Mouse (Mus musculus) midbrain, embryonic 13.5 days (tissue): ENCODE results near the gene Caln1. TPM values are rescaled to one million over a fixed set of nuclear protein-coding genes. Genes with fewer than 3 reads are reported as not detected.
A peak's percentile ranks its signal among the peaks of the same experiment; 100 is the strongest.

Experiments used
- ATAC-seq: fragments of 200-750 bp; cut with Nextera tagmentation; 2 replicates; pipeline ENCODE4 v1.8.0; 2017; ENCODE audit warnings: mild to moderate bottlenecking, moderate TSS enrichment, moderate library complexity
- H3K27ac ChIP-seq: fragments of 300-500 bp; sonication (generic); 2 replicates; pipeline ENCODE4 v1.5.1; 2015; ENCODE audit warnings: inconsistent platforms, mild to moderate bottlenecking, moderate library complexity
- H3K27me3 ChIP-seq: fragments of 300-500 bp; sonication (generic); 2 replicates; pipeline ENCODE4 v1.6.1; 2015; ENCODE audit warnings: mild to moderate bottlenecking, inconsistent platforms
- H3K36me3 ChIP-seq: fragments of 300-500 bp; sonication (generic); 2 replicates; pipeline ENCODE4 v1.6.1; 2015; ENCODE audit warnings: mild to moderate bottlenecking, inconsistent platforms
- H3K4me1 ChIP-seq: fragments of 300-500 bp; sonication (generic); replicated peaks from 2 replicates; pipeline ENCODE4 v1.6.1; 2015; ENCODE audit warnings: inconsistent platforms
- H3K4me2 ChIP-seq: fragments of 300-500 bp; sonication (generic); replicated peaks from 2 replicates; pipeline ENCODE4 v1.6.1; 2015; ENCODE audit warnings: moderate library complexity, mild to moderate bottlenecking, inconsistent platforms
- H3K4me3 ChIP-seq: fragments of 300-500 bp; sonication (generic); replicated peaks from 2 replicates; pipeline ENCODE4 v1.5.1; 2015; ENCODE audit warnings: mild to moderate bottlenecking, inconsistent platforms
- H3K9ac ChIP-seq: fragments of 300-500 bp; sonication (generic); replicated peaks from 2 replicates; pipeline ENCODE4 v1.6.1; 2015; ENCODE audit warnings: mild to moderate bottlenecking, inconsistent platforms
- H3K9me3 ChIP-seq: fragments of 300-500 bp; sonication (generic); 2 replicates; pipeline ENCODE4 v1.6.1; 2016; ENCODE audit warnings: mild to moderate bottlenecking, inconsistent platforms
- WGBS: fragments of 180-500 bp; shearing (Covaris S2); methylation state at CpG from one replicate; pipeline ENCODE4 v1.1.7; 2015; 5-methylcytosine and 5-hydroxymethylcytosine counted together
- polyA plus RNA-seq: library from polyadenylated mRNA; unstranded; fragments of >200 nt; fragmentation: Nextera tagmentation; extraction: Ambion mirVana; gene quantifications from 2 replicates; pipeline ENCODE4 v1.2.1, GENCODE M21; 2015

Gene Caln1
- polyA plus RNA-seq, result 4.2 and 4.6 TPM in 2 replicates

GRCm38 (mm10) chr5:130369237-130369636, at the start of gene Caln1:
Caln1 (plus strand) TSS chr5:130369455.
- Histone ChIP-seq H3K4me1 (no peaks in the 10 kb centered on the region), H3K4me3 (no peak within 1 kb of the TSS), H3K4me2 (no peak within 1 kb of the TSS), H3K27me3 (no peaks in the 10 kb centered on the region), H3K9ac (no peak within 1 kb of the TSS), H3K9me3 (no peaks in the 10 kb centered on the region), H3K27ac (no peak within 1 kb of the TSS), H3K36me3 (no peaks in the 10 kb centered on the region)
- WGBS, result 85% methylated on average over 11 of the region's 11 CpGs
- no peak for ATAC-seq

- H3K4me2 ChIP-seq, result no peak overlapping the region
- ATAC-seq, result no peak
- no peaks in the 10 kb centered on the region for H3K4me1 ChIP-seq
- WGBS, result 94% methylated on average over 5 of the region's 5 CpGs
- peaks cover 6% of the 10 kb centered on the region; the same call in 1 of the 2 replicates for H3K9me3 ChIP-seq
- H3K27ac ChIP-seq, result no peak overlapping the region
- peaks cover 12% of the 10 kb centered on the region for H3K36me3 ChIP-seq
- no peak overlapping the region for H3K9ac ChIP-seq
- H3K4me3 ChIP-seq, result no peak overlapping the region
- no peaks in the 10 kb centered on the region for H3K27me3 ChIP-seq
Measured at GRCm38 (mm10) chr5:130319783-130320182, 49.5 kb upstream of the Caln1 start.

GRCm38 (mm10) chr5:130320485-130320884, 48.8 kb upstream of the Caln1 start:
- H3K27ac ChIP-seq, result no peak overlapping the region
- peaks cover 16% of the 10 kb centered on the region for H3K36me3 ChIP-seq
- no peaks in the 10 kb centered on the region for H3K27me3 ChIP-seq
- H3K4me2 ChIP-seq, result no peak overlapping the region
- H3K4me3 ChIP-seq, result no peak overlapping the region
- H3K9ac ChIP-seq, result no peak overlapping the region
- no peaks in the 10 kb centered on the region for H3K4me1 ChIP-seq
- peaks cover 6% of the 10 kb centered on the region; the same call in 1 of the 2 replicates for H3K9me3 ChIP-seq
- no peak for ATAC-seq
- 91% methylated on average over 3 of the region's 3 CpGs for WGBS

- no peak overlapping the region for H3K27ac ChIP-seq
- ATAC-seq, result no peak
- no peaks in the 10 kb centered on the region for H3K27me3 ChIP-seq
- H3K4me3 ChIP-seq, result no peak overlapping the region
- H3K4me1 ChIP-seq, result no peaks in the 10 kb centered on the region
- H3K36me3 ChIP-seq, result peaks cover 32% of the 10 kb centered on the region
- 99% methylated on average over 8 of the region's 8 CpGs for WGBS
- H3K4me2 ChIP-seq, result no peak overlapping the region
- peaks cover 6% of the 10 kb centered on the region; the same call in 1 of the 2 replicates for H3K9me3 ChIP-seq
- H3K9ac ChIP-seq, result no peak overlapping the region
Measured at GRCm38 (mm10) chr5:130325486-130325885, 43.8 kb upstream of the Caln1 start.

GRCm38 (mm10) chr5:130327615-130328263, 41.5 kb upstream of the Caln1 start:
- ATAC-seq, result no peak
- H3K27ac ChIP-seq, result no peak overlapping the region
- H3K9me3 ChIP-seq, result peaks cover 6% of the 10 kb centered on the region; the same call in 1 of the 2 replicates
- H3K9ac ChIP-seq, result no peak overlapping the region
- H3K4me1 ChIP-seq, result 0 out of 2 replicates have a peak, but pooled peaks cover 2% of the 10 kb centered on the region
- no peak overlapping the region for H3K4me2 ChIP-seq
- peaks cover 32% of the 10 kb centered on the region for H3K36me3 ChIP-seq
- no peak overlapping the region for H3K4me3 ChIP-seq
- 84% methylated on average over 6 of the region's 6 CpGs for WGBS
- H3K27me3 ChIP-seq, result no peaks in the 10 kb centered on the region

GRCm38 (mm10) chr5:130328366-130328765, 40.9 kb upstream of the Caln1 start:
- Histone ChIP-seq H3K4me2 (no peak overlapping the region), H3K27ac (no peak overlapping the region), H3K36me3 (peaks cover 32% of the 10 kb centered on the region), H3K4me1 (0 out of 2 replicates have a peak, but pooled peaks cover 3% of the 10 kb centered on the region), H3K27me3 (no peaks in the 10 kb centered on the region), H3K4me3 (no peak overlapping the region), H3K9ac (no peak overlapping the region), H3K9me3 (peaks cover 6% of the 10 kb centered on the region; the same call in 1 of the 2 replicates)
- ATAC-seq, result no peak
- 83% methylated on average over 9 of the region's 9 CpGs for WGBS

- Histone ChIP-seq H3K27ac (no peak overlapping the region), H3K9me3 (no peaks in the 10 kb centered on the region), H3K36me3 (peaks cover 28% of the 10 kb centered on the region), H3K4me3 (no peak overlapping the region), H3K4me2 (no peak overlapping the region), H3K4me1 (0 out of 2 replicates have a peak, but pooled peaks cover 7% of the 10 kb centered on the region), H3K27me3 (no peaks in the 10 kb centered on the region), H3K9ac (no peak overlapping the region)
- WGBS, result 95% methylated on average over 2 of the region's 2 CpGs
- ATAC-seq, result no peak
Measured at GRCm38 (mm10) chr5:130329889-130330288, 39.4 kb upstream of the Caln1 start.

GRCm38 (mm10) chr5:130330801-130331200, 38.5 kb upstream of the Caln1 start:
- 92% methylated on average over 4 of the region's 4 CpGs for WGBS
- no peak overlapping the region for H3K27ac ChIP-seq
- no peaks in the 10 kb centered on the region for H3K27me3 ChIP-seq
- H3K4me1 ChIP-seq, result 0 out of 2 replicates have a peak, but pooled peaks cover 7% of the 10 kb centered on the region
- H3K36me3 ChIP-seq, result peaks cover 28% of the 10 kb centered on the region
- H3K4me2 ChIP-seq, result no peak overlapping the region
- ATAC-seq, result no peak
- no peak overlapping the region for H3K4me3 ChIP-seq
- H3K9ac ChIP-seq, result no peak overlapping the region
- 0 out of 2 replicates have a peak, but pooled peaks cover 4% of the 10 kb centered on the region for H3K9me3 ChIP-seq

- H3K4me2 ChIP-seq, result no peak overlapping the region
- H3K36me3 ChIP-seq, result peaks cover 29% of the 10 kb centered on the region
- H3K4me3 ChIP-seq, result no peak overlapping the region
- no peak overlapping the region for H3K9ac ChIP-seq
- ATAC-seq, result no peak
- 62% methylated on average over 4 of the region's 4 CpGs for WGBS
- 0 out of 2 replicates have a peak overlapping the region, but pooled peaks have one; percentile 30 for H3K27ac ChIP-seq
- no peaks in the 10 kb centered on the region for H3K27me3 ChIP-seq
- H3K4me1 ChIP-seq, result 0 out of 2 replicates have a peak, but pooled peaks cover 7% of the 10 kb centered on the region
- H3K9me3 ChIP-seq, result 0 out of 2 replicates have a peak, but pooled peaks cover 4% of the 10 kb centered on the region
Measured at GRCm38 (mm10) chr5:130331206-130331605, 38.0 kb upstream of the Caln1 start.

GRCm38 (mm10) chr5:130333566-130333965, 35.7 kb upstream of the Caln1 start:
- Histone ChIP-seq H3K4me2 (no peak overlapping the region), H3K4me1 (0 out of 2 replicates have a peak, but pooled peaks cover 7% of the 10 kb centered on the region), H3K27ac (no peak overlapping the region), H3K27me3 (no peaks in the 10 kb centered on the region), H3K4me3 (no peak overlapping the region), H3K9ac (no peak overlapping the region), H3K36me3 (peaks cover 37% of the 10 kb centered on the region), H3K9me3 (0 out of 2 replicates have a peak, but pooled peaks cover 4% of the 10 kb centered on the region)
- 88% methylated on average over 7 of the region's 7 CpGs for WGBS
- ATAC-seq, result no peak

GRCm38 (mm10) chr5:130333971-130334370, 35.3 kb upstream of the Caln1 start:
- Histone ChIP-seq H3K9ac (no peak overlapping the region), H3K27me3 (no peaks in the 10 kb centered on the region), H3K9me3 (0 out of 2 replicates have a peak, but pooled peaks cover 4% of the 10 kb centered on the region), H3K4me3 (no peak overlapping the region), H3K27ac (no peak overlapping the region), H3K4me1 (0 out of 2 replicates have a peak, but pooled peaks cover 7% of the 10 kb centered on the region), H3K36me3 (peaks cover 34% of the 10 kb centered on the region), H3K4me2 (no peak overlapping the region)
- 88% methylated on average over 11 of the region's 11 CpGs for WGBS
- no peak for ATAC-seq

- Histone ChIP-seq H3K9me3 (0 out of 2 replicates have a peak, but pooled peaks cover 4% of the 10 kb centered on the region), H3K27ac (no peak overlapping the region), H3K4me1 (0 out of 2 replicates have a peak, but pooled peaks cover 7% of the 10 kb centered on the region), H3K36me3 (peaks cover 36% of the 10 kb centered on the region), H3K27me3 (no peaks in the 10 kb centered on the region), H3K4me2 (no peak overlapping the region), H3K4me3 (no peak overlapping the region), H3K9ac (no peak overlapping the region)
- WGBS, result 99% methylated on average over 4 of the region's 4 CpGs
- no peak for ATAC-seq
Measured at GRCm38 (mm10) chr5:130335462-130335861, 33.8 kb upstream of the Caln1 start.
